Mouse (Mus musculus) intestine, embryonic 14.5 days (tissue): Measurements from ENCODE around the gene 6030452D12Rik. TPM values are rescaled to one million over a fixed set of nuclear protein-coding genes. Genes with fewer than 3 reads are reported as not detected.

ENCODE experiments used
- ATAC-seq: fragments of 200-750 bp; cut with Nextera tagmentation; replicated peaks from 2 replicates; pipeline ENCODE4 v1.8.0; 2017; ENCODE audit warnings: low read depth, moderate number of reproducible peaks, moderate TSS enrichment, moderate library complexity; ENCODE audit not compliant: low FRiP score, low TSS enrichment
- DNase-seq: peaks from one replicate; pipeline ENCODE4 v3.0.0-alpha.2; 2018; ENCODE audit warnings: low spot score
- H3K27ac ChIP-seq: fragments of 300-500 bp; sonication (generic); 2 replicates; pipeline ENCODE4 v1.5.1; 2014; ENCODE audit warnings: low read depth, mild to moderate bottlenecking, control low read depth
- H3K27me3 ChIP-seq: fragments of 300-500 bp; sonication (generic); replicated peaks from 2 replicates; pipeline ENCODE4 v1.6.1; 2014; ENCODE audit warnings: low read length, control low read depth; ENCODE audit not compliant: control insufficient read depth, insufficient read depth
- H3K36me3 ChIP-seq: fragments of 300-500 bp; sonication (generic); 2 replicates; pipeline ENCODE4 v1.6.1; 2014; ENCODE audit warnings: low read length, control low read depth; ENCODE audit not compliant: control insufficient read depth, insufficient read depth
- H3K4me1 ChIP-seq: fragments of 300-500 bp; sonication (generic); replicated peaks from 2 replicates; pipeline ENCODE4 v1.6.1; 2014; ENCODE audit warnings: low read length, control low read depth, mixed read lengths; ENCODE audit not compliant: control insufficient read depth, insufficient read depth
- H3K4me2 ChIP-seq: fragments of 300-500 bp; sonication (generic); 2 replicates; pipeline ENCODE4 v1.6.1; 2014; ENCODE audit warnings: low read length
- H3K4me3 ChIP-seq: fragments of 300-500 bp; sonication (generic); 2 replicates; pipeline ENCODE4 v1.5.1; 2014; ENCODE audit warnings: low read depth, low read length, control low read depth, mixed read lengths
- H3K9ac ChIP-seq: fragments of 300-500 bp; sonication (generic); 2 replicates; pipeline ENCODE4 v1.6.1; 2014; ENCODE audit warnings: mild to moderate bottlenecking, low read length
- H3K9me3 ChIP-seq: fragments of 300-500 bp; sonication (generic); 2 replicates; pipeline ENCODE4 v1.6.1; 2016; ENCODE audit warnings: low read length, control low read depth; ENCODE audit not compliant: control insufficient read depth
- WGBS: fragments of 180-500 bp; shearing (Covaris S2); extraction: QIAGEN DNeasy Blood & Tissue Kit; methylation state at CpG from one replicate; pipeline ENCODE4 v1.1.7; 2014; 5-methylcytosine and 5-hydroxymethylcytosine counted together
- polyA plus RNA-seq: library from polyadenylated mRNA; unstranded; fragments of >200 nt; fragmentation: Nextera tagmentation; extraction: Ambion mirVana; gene quantifications from 2 replicates; pipeline ENCODE4 v1.2.1, GENCODE M21; 2014

6030452D12Rik gene
- polyA plus RNA-seq, 1 experiment from 2014 or later, result not detected

GRCm38 (mm10) chr8:106511531-106512041, 11.3 kb downstream of the 6030452D12Rik start:
- H3K4me3 ChIP-seq, result peak overlapping the region; percentile 50
- DNase-seq (peak; percentile 84), ATAC-seq (peak; percentile 56)
- 0 out of 2 replicates have a peak, but pooled peaks cover 5% of the 10 kb centered on the region for H3K36me3 ChIP-seq
- H3K27ac ChIP-seq, result peak overlapping the region; percentile 62
- peak overlapping the region; percentile 72 for H3K9ac ChIP-seq
- H3K4me2 ChIP-seq, result peak overlapping the region; percentile 84
- WGBS, result 1% methylated on average over 30 of the region's 30 CpGs
- peaks cover 43% of the 10 kb centered on the region for H3K4me1 ChIP-seq
- H3K9me3 ChIP-seq, result no peaks in the 10 kb centered on the region
- no peaks in the 10 kb centered on the region for H3K27me3 ChIP-seq

- H3K9me3 ChIP-seq, result no peaks in the 10 kb centered on the region
- no peaks in the 10 kb centered on the region for H3K27me3 ChIP-seq
- peak overlapping the region; percentile 72; the same call in 1 of the 2 replicates for H3K9ac ChIP-seq
- H3K4me1 ChIP-seq, result peaks cover 40% of the 10 kb centered on the region
- ATAC-seq (no peak), DNase-seq (no peak)
- H3K4me2 ChIP-seq, result peak overlapping the region; percentile 84
- H3K4me3 ChIP-seq, result peak overlapping the region; percentile 50; the same call in 1 of the 2 replicates
- H3K27ac ChIP-seq, result peak overlapping the region; percentile 62
- 30% methylated on average over 7 of the region's 7 CpGs for WGBS
- 0 out of 2 replicates have a peak, but pooled peaks cover 5% of the 10 kb centered on the region for H3K36me3 ChIP-seq
These were observed 12.3 kb downstream of the 6030452D12Rik start for GRCm38 (mm10) chr8:106512475-106513150.

GRCm38 (mm10) chr8:106515946-106516479, 15.7 kb downstream of the 6030452D12Rik start:
- 25% methylated on average over 1 of the region's 1 CpGs for WGBS
- Histone ChIP-seq H3K27ac (peak overlapping the region; percentile 18; the same call in 1 of the 2 replicates), H3K9ac (no peak overlapping the region), H3K27me3 (no peaks in the 10 kb centered on the region), H3K9me3 (no peaks in the 10 kb centered on the region), H3K4me1 (peaks cover 35% of the 10 kb centered on the region), H3K4me2 (no peak overlapping the region), H3K4me3 (no peak overlapping the region), H3K36me3 (0 out of 2 replicates have a peak, but pooled peaks cover 5% of the 10 kb centered on the region)
- DNase-seq, result no peak
- no peak for ATAC-seq

- H3K9me3 ChIP-seq, result no peaks in the 10 kb centered on the region
- 0 out of 2 replicates have a peak, but pooled peaks cover 5% of the 10 kb centered on the region for H3K36me3 ChIP-seq
- ATAC-seq (no peak), DNase-seq (no peak)
- no peak overlapping the region for H3K4me2 ChIP-seq
- no peaks in the 10 kb centered on the region for H3K27me3 ChIP-seq
- H3K4me3 ChIP-seq, result no peak overlapping the region
- WGBS, result 19% methylated on average over 2 of the region's 2 CpGs
- peak overlapping the region; percentile 18; the same call in 1 of the 2 replicates for H3K27ac ChIP-seq
- H3K4me1 ChIP-seq, result peaks cover 35% of the 10 kb centered on the region
- H3K9ac ChIP-seq, result no peak overlapping the region
These were observed 16.3 kb downstream of the 6030452D12Rik start for GRCm38 (mm10) chr8:106516581-106516980.

GRCm38 (mm10) chr8:106518763-106519162, 18.4 kb downstream of the 6030452D12Rik start:
- H3K27me3 ChIP-seq, result no peaks in the 10 kb centered on the region
- DNase-seq, result no peak
- no peak overlapping the region for H3K4me2 ChIP-seq
- H3K9ac ChIP-seq, result no peak overlapping the region
- no peak overlapping the region for H3K4me3 ChIP-seq
- H3K27ac ChIP-seq, result no peak overlapping the region; the same call in 1 of the 2 replicates
- H3K36me3 ChIP-seq, result 0 out of 2 replicates have a peak, but pooled peaks cover 5% of the 10 kb centered on the region
- H3K9me3 ChIP-seq, result no peaks in the 10 kb centered on the region
- WGBS, result 5% methylated on average over 3 of the region's 3 CpGs
- peaks cover 41% of the 10 kb centered on the region for H3K4me1 ChIP-seq
- peak; percentile 38; the same call in 1 of the 2 replicates for ATAC-seq

GRCm38 (mm10) chr8:106520578-106520977, 20.3 kb downstream of the 6030452D12Rik start:
- Histone ChIP-seq H3K4me3 (no peak overlapping the region), H3K4me1 (peaks cover 37% of the 10 kb centered on the region), H3K9me3 (no peaks in the 10 kb centered on the region), H3K27me3 (no peaks in the 10 kb centered on the region), H3K4me2 (no peak overlapping the region), H3K27ac (peak overlapping the region; percentile 90), H3K36me3 (no peaks in the 10 kb centered on the region), H3K9ac (no peak overlapping the region)
- WGBS, result 65% methylated on average over 7 of the region's 7 CpGs
- no peak for ATAC-seq
- no peak for DNase-seq

- ATAC-seq, result peak; percentile 48; the same call in 1 of the 2 replicates
- WGBS, result 20% methylated on average over 9 of the region's 9 CpGs
These were observed 21.5 kb downstream of the 6030452D12Rik start for GRCm38 (mm10) chr8:106521845-106522244.

GRCm38 (mm10) chr8:106526725-106527124, 26.4 kb downstream of the 6030452D12Rik start:
- 55% methylated on average over 6 of the region's 6 CpGs for whole genome bisulfite sequencing

More at GRCm38 (mm10) chr8:106521845-106522244, 21.5 kb downstream of the 6030452D12Rik start:
- no peaks in the 10 kb centered on the region for H3K36me3 ChIP-seq
- H3K27me3 ChIP-seq, result no peaks in the 10 kb centered on the region
- no peak overlapping the region for H3K4me3 ChIP-seq
- DNase-seq, result no peak
- peak overlapping the region; percentile 90 for H3K27ac ChIP-seq
- H3K4me1 ChIP-seq, result peaks cover 27% of the 10 kb centered on the region
- no peak overlapping the region for H3K9ac ChIP-seq
- no peaks in the 10 kb centered on the region for H3K9me3 ChIP-seq
- H3K4me2 ChIP-seq, result peak overlapping the region; percentile 26

More at GRCm38 (mm10) chr8:106526725-106527124, 26.4 kb downstream of the 6030452D12Rik start:
- ATAC-seq, result no peak
- H3K4me2 ChIP-seq, result no peak overlapping the region
- no peak for DNase-seq
- H3K9ac ChIP-seq, result no peak overlapping the region
- no peaks in the 10 kb centered on the region for H3K9me3 ChIP-seq
- H3K36me3 ChIP-seq, result no peaks in the 10 kb centered on the region
- H3K27me3 ChIP-seq, result no peaks in the 10 kb centered on the region
- H3K27ac ChIP-seq, result no peak overlapping the region
- H3K4me3 ChIP-seq, result no peak overlapping the region
- H3K4me1 ChIP-seq, result peaks cover 14% of the 10 kb centered on the region
